Mouse (Mus musculus) embryonic facial prominence, embryonic 13.5 days (tissue): Measurements from ENCODE around the gene 4933428G20Rik. TPM values are rescaled to one million over a fixed set of nuclear protein-coding genes. Genes with fewer than 3 reads are reported as not detected.

Source experiments
- ATAC-seq: fragments of 200-750 bp; cut with Nextera tagmentation; 2 replicates; pipeline ENCODE4 v1.8.0; 2017; ENCODE audit warnings: low read depth; ENCODE audit not compliant: insufficient number of reproducible peaks, insufficient read depth, low FRiP score, low TSS enrichment
- H3K27ac ChIP-seq: fragments of 300-500 bp; sonication (generic); 2 replicates; pipeline ENCODE4 v1.5.1; 2015; ENCODE audit warnings: moderate library complexity, mild to moderate bottlenecking, inconsistent platforms
- H3K27me3 ChIP-seq: fragments of 300-500 bp; sonication (generic); 2 replicates; pipeline ENCODE4 v1.6.1; 2015; ENCODE audit warnings: mild to moderate bottlenecking, inconsistent platforms
- H3K36me3 ChIP-seq: fragments of 300-500 bp; sonication (generic); 2 replicates; pipeline ENCODE4 v1.6.1; 2015; ENCODE audit warnings: mild to moderate bottlenecking, inconsistent platforms
- H3K4me1 ChIP-seq: fragments of 300-500 bp; sonication (generic); 2 replicates; pipeline ENCODE4 v1.6.1; 2015; ENCODE audit warnings: inconsistent platforms
- H3K4me2 ChIP-seq: fragments of 300-500 bp; sonication (generic); 2 replicates; pipeline ENCODE4 v1.6.1; 2015; ENCODE audit warnings: moderate library complexity, mild to moderate bottlenecking, inconsistent platforms
- H3K4me3 ChIP-seq: fragments of 300-500 bp; sonication (generic); 2 replicates; pipeline ENCODE4 v1.5.1; 2015; ENCODE audit warnings: mild to moderate bottlenecking, inconsistent platforms
- H3K9ac ChIP-seq: fragments of 300-500 bp; sonication (generic); 2 replicates; pipeline ENCODE4 v1.6.1; 2015; ENCODE audit warnings: mild to moderate bottlenecking, inconsistent platforms
- H3K9me3 ChIP-seq: fragments of 300-500 bp; sonication (generic); 2 replicates; pipeline ENCODE4 v1.6.1; 2016; ENCODE audit warnings: inconsistent platforms
- WGBS: fragments of 180-500 bp; shearing (Covaris S2); methylation state at CpG from one replicate; pipeline ENCODE4 v1.1.7; 2015; ENCODE audit warnings: mixed read lengths; 5-methylcytosine and 5-hydroxymethylcytosine counted together
- polyA plus RNA-seq: library from polyadenylated mRNA; unstranded; fragments of >200 nt; fragmentation: Nextera tagmentation; extraction: Ambion mirVana; gene quantifications from 2 replicates; pipeline ENCODE4 v1.2.1, GENCODE M21; 2015

4933428G20Rik gene
- polyA plus RNA-seq, 1 experiment from 2014 or later, result 1.4 TPM

DNA sequence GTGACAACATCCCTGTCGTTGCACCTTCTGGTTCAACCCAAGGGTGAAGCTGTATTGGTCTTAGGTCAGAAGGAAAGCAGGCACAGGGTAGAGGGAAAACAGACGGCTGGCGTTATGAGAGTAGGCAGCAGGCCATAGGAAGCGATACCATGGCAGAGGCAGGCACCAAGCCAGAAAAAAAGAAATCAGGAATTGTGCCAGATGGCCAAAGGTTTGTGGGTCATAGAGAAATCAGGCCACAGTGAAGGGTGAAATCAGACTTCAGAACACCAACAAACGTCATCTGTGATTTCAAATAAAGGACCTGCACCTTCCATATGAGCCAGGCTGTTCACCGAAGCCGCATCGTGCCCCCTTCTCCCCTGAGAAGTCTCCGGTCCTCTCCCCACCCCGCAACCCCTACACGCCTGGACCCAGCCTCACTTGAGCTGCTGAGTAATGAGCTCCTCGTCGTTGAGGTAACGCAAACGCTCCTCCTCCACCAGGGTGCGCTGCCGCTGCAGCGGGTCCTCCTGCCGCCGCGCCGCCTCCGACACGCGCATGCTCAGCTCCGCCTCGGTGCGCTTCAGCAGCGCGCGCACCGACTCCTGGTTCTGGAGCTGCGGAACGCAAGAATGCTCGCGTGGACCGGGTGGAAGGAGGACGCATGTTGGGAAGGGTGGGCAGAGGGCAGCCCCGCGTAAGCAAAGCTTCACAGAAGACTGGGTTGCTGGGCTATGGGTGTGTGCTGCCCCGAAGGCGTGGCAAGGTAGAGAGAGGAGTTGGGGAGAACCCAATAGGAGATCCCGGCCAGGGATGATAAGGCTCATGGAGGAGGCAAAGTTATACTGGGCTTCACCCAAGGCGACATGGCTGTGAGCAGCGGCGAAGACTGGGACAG, 31.5 kb upstream of the 4933428G20Rik start:
- no peaks in the 10 kb centered on the region for H3K36me3 ChIP-seq
- 0 out of 2 replicates have a peak, but pooled peaks have one; percentile 22 for ATAC-seq
- no peak overlapping the region for H3K27ac ChIP-seq
- H3K9me3 ChIP-seq, result no peaks in the 10 kb centered on the region
- peaks cover 66% of the 10 kb centered on the region for H3K27me3 ChIP-seq
- peak overlapping the region; percentile 37 for H3K9ac ChIP-seq
- peaks cover 33% of the 10 kb centered on the region for H3K4me1 ChIP-seq
- WGBS, result 7% methylated on average over 46 of the region's 46 CpGs
- peak overlapping the region; percentile 70 for H3K4me2 ChIP-seq
- peak overlapping the region; percentile 43 for H3K4me3 ChIP-seq

DNA sequence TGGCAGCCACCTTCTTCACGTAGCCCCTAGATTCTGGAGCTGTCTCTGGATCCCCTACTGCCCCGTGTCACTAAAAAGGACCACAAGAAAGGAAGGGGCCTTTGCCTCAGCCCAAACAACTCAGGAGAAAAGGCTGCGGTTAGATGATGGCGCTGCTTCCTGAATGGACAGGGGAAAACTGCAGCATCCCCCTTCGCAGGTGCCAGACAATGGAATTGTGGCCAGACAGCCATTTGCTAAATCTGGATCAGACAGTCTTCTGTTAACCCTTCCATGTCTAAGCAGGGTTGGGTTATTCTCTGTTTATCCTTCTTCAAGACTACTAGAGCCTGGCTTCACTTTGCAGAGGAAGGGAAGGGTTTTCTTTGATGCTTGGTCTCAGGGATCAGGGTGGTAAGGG, 30.8 kb upstream of the 4933428G20Rik start:
- Histone ChIP-seq H3K27ac (no peak overlapping the region), H3K4me1 (peaks cover 29% of the 10 kb centered on the region), H3K36me3 (no peaks in the 10 kb centered on the region), H3K9me3 (no peaks in the 10 kb centered on the region), H3K9ac (no peak overlapping the region), H3K4me3 (no peak overlapping the region), H3K27me3 (peaks cover 59% of the 10 kb centered on the region), H3K4me2 (no peak overlapping the region)
- 65% methylated on average over 5 of the region's 5 CpGs for WGBS
- ATAC-seq, result no peak

DNA sequence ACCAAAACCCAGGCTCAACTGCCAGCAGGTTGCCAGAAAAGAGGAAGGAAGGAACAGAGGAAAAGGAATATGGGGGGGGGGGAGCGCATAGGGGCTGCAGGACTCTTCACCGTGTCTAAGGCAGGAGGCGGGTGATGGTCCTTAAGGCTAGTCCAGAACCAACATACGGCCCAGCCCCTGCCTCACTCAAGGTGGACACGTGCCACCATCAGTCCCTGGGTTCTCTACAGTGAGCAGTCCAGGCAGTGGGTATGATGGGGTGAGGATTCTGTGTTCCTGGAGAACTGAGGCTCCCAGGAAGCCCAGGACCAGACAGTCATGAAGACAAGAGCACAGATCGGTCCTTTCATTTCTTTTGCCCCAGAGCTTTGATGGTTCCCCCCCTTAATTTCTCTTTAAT, 29.9 kb upstream of the 4933428G20Rik start:
- H3K36me3 ChIP-seq, result no peaks in the 10 kb centered on the region
- H3K27ac ChIP-seq, result no peak overlapping the region
- H3K4me2 ChIP-seq, result no peak overlapping the region
- H3K9ac ChIP-seq, result no peak overlapping the region
- 80% methylated on average over 6 of the region's 6 CpGs for WGBS
- H3K9me3 ChIP-seq, result no peaks in the 10 kb centered on the region
- ATAC-seq, result no peak
- peaks cover 50% of the 10 kb centered on the region for H3K27me3 ChIP-seq
- H3K4me3 ChIP-seq, result no peak overlapping the region
- peaks cover 26% of the 10 kb centered on the region for H3K4me1 ChIP-seq

GRCm38 (mm10) chr11:97528282-97528808, 28.2 kb upstream of the 4933428G20Rik start:
- no peaks in the 10 kb centered on the region for H3K36me3 ChIP-seq
- ATAC-seq, result no peak

GRCm38 (mm10) chr11:97525313-97525712, 25.2 kb upstream of the 4933428G20Rik start:
- no peak overlapping the region for H3K4me2 ChIP-seq
- H3K36me3 ChIP-seq, result no peaks in the 10 kb centered on the region
- WGBS, result 93% methylated on average over 6 of the region's 6 CpGs
- H3K4me1 ChIP-seq, result peaks cover 14% of the 10 kb centered on the region
- no peak overlapping the region for H3K9ac ChIP-seq
- H3K27me3 ChIP-seq, result peaks cover 3% of the 10 kb centered on the region; the same call in 1 of the 2 replicates
- H3K9me3 ChIP-seq, result no peaks in the 10 kb centered on the region
- no peak overlapping the region for H3K27ac ChIP-seq
- no peak overlapping the region for H3K4me3 ChIP-seq
- 0 out of 2 replicates have a peak, but pooled peaks have one; percentile 17 for ATAC-seq

More at GRCm38 (mm10) chr11:97528282-97528808, 28.2 kb upstream of the 4933428G20Rik start:
- WGBS, result 67% methylated on average over 18 of the region's 18 CpGs
- Histone ChIP-seq H3K9ac (no peak overlapping the region), H3K4me3 (no peak overlapping the region), H3K4me1 (peaks cover 23% of the 10 kb centered on the region), H3K27me3 (peaks cover 33% of the 10 kb centered on the region), H3K9me3 (no peaks in the 10 kb centered on the region), H3K27ac (no peak overlapping the region), H3K4me2 (no peak overlapping the region)

DNA sequence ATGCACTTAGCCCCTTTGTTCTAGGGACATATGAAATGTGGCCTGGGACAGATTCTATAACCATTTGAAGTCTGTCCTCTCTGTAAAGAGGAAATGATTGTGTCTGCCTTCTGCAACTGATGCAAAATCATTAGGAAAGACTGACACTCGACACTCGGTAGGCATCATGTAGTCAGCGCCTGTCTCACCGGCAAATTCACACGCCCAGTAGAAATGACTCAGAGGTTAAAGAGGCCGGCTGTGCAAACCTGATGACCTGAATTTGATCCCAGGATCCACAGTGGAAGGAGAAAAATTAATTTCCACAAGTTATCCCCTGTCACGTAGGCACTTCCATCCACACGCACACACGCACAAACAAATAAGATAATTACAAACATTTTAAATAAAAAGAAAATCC, 24.2 kb upstream of the 4933428G20Rik start:
- WGBS, result 40% methylated on average over 9 of the region's 9 CpGs
- Histone ChIP-seq H3K27me3 (no peaks in the 10 kb centered on the region), H3K4me2 (no peak overlapping the region), H3K27ac (no peak overlapping the region), H3K9ac (no peak overlapping the region), H3K9me3 (no peaks in the 10 kb centered on the region), H3K4me1 (peaks cover 14% of the 10 kb centered on the region), H3K36me3 (peaks cover 2% of the 10 kb centered on the region; the same call in 1 of the 2 replicates), H3K4me3 (no peak overlapping the region)
- no peak for ATAC-seq

GRCm38 (mm10) chr11:97523827-97524261, 23.7 kb upstream of the 4933428G20Rik start:
- no peaks in the 10 kb centered on the region for H3K27me3 ChIP-seq
- no peaks in the 10 kb centered on the region for H3K9me3 ChIP-seq
- ATAC-seq, result no peak
- peaks cover 3% of the 10 kb centered on the region; the same call in 1 of the 2 replicates for H3K36me3 ChIP-seq
- no peak overlapping the region for H3K4me3 ChIP-seq
- peaks cover 14% of the 10 kb centered on the region for H3K4me1 ChIP-seq
- no peak overlapping the region for H3K9ac ChIP-seq
- no peak overlapping the region for H3K4me2 ChIP-seq
- H3K27ac ChIP-seq, result no peak overlapping the region
- WGBS, result 3% methylated on average over 1 of the region's 1 CpGs

DNA sequence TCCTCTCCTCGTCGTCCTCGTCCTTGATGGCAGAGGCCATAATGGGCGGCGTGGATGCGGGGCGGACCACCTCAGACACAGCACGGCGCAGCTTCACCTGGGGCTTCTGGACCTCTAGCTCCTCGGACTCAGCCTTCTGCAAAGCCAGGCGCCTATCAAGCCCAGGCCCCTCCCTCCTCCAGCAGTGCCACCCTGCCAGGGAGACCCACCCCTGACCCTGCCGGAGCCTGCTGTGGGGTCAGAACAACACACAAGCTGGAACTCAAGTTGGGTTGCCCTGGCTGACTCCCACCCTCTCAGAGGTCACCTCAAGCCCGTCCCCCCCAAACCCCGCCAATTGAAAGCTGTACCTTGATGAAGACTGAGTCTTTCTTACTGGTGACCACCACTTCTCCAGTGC, 23.0 kb upstream of the 4933428G20Rik start:
- Histone ChIP-seq H3K27me3 (no peaks in the 10 kb centered on the region), H3K9me3 (no peaks in the 10 kb centered on the region), H3K4me3 (no peak overlapping the region), H3K36me3 (peaks cover 3% of the 10 kb centered on the region; the same call in 1 of the 2 replicates), H3K4me1 (peaks cover 14% of the 10 kb centered on the region), H3K27ac (no peak overlapping the region), H3K9ac (no peak overlapping the region), H3K4me2 (no peak overlapping the region)
- ATAC-seq, result no peak
- WGBS, result 86% methylated on average over 14 of the region's 14 CpGs

GRCm38 (mm10) chr11:97521741-97522474, 21.8 kb upstream of the 4933428G20Rik start:
- Histone ChIP-seq H3K27ac (no peak overlapping the region), H3K4me1 (peaks cover 14% of the 10 kb centered on the region), H3K4me3 (no peak overlapping the region), H3K27me3 (no peaks in the 10 kb centered on the region), H3K4me2 (no peak overlapping the region), H3K9me3 (no peaks in the 10 kb centered on the region), H3K9ac (no peak overlapping the region), H3K36me3 (peaks cover 3% of the 10 kb centered on the region; the same call in 1 of the 2 replicates)
- ATAC-seq, result no peak
- WGBS, result 79% methylated on average over 29 of the region's 29 CpGs

DNA sequence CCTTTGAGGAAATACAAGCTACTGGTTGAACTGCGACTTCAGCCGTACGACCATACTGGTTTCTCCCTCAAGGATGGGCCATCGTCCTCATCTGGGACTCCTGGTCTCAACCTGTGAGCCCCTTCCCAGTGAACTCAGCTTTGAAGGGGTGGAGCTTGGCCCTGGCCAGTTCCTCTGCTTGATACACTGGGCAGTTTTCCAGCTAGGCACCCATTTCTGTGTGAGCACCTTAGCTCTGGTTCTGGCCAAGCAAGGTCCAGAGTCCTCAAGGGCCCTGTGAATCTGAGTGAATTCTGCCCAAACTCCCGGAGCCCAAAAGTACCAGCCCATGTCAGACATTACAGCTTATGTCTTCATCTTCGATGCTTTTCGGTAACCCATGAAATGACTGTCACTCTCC, 20.4 kb upstream of the 4933428G20Rik start:
- ATAC-seq, result no peak
- no peaks in the 10 kb centered on the region for H3K9me3 ChIP-seq
- H3K36me3 ChIP-seq, result peaks cover 3% of the 10 kb centered on the region; the same call in 1 of the 2 replicates
- H3K27me3 ChIP-seq, result no peaks in the 10 kb centered on the region
- H3K4me3 ChIP-seq, result no peak overlapping the region
- WGBS, result 89% methylated on average over 7 of the region's 7 CpGs
- peaks cover 14% of the 10 kb centered on the region for H3K4me1 ChIP-seq
- no peak overlapping the region for H3K4me2 ChIP-seq
- H3K27ac ChIP-seq, result no peak overlapping the region
- H3K9ac ChIP-seq, result no peak overlapping the region

- Histone ChIP-seq H3K4me1 (peaks cover 15% of the 10 kb centered on the region), H3K9me3 (no peaks in the 10 kb centered on the region), H3K36me3 (0 out of 2 replicates have a peak, but pooled peaks cover 4% of the 10 kb centered on the region), H3K9ac (no peak overlapping the region), H3K4me2 (no peak overlapping the region), H3K27me3 (no peaks in the 10 kb centered on the region), H3K27ac (no peak overlapping the region), H3K4me3 (no peak overlapping the region)
- WGBS, result 68% methylated on average over 3 of the region's 3 CpGs
- ATAC-seq, result no peak
Observed at GRCm38 (mm10) chr11:97513066-97513465, 12.9 kb upstream of the 4933428G20Rik start.
